Mouse (Mus musculus) thymus, postnatal 14 days (tissue): ENCODE results near the gene Arhgap24.
"Not testable (repeated sequence)": the region's sequence is repeated elsewhere in the genome, so short reads cannot be mapped to it uniquely, and the experiment has no call there.

ENCODE experiments used
- DNase-seq: peaks from one replicate; pipeline ENCODE4 v3.0.0; 2021

Gene Arhgap24

DNA sequence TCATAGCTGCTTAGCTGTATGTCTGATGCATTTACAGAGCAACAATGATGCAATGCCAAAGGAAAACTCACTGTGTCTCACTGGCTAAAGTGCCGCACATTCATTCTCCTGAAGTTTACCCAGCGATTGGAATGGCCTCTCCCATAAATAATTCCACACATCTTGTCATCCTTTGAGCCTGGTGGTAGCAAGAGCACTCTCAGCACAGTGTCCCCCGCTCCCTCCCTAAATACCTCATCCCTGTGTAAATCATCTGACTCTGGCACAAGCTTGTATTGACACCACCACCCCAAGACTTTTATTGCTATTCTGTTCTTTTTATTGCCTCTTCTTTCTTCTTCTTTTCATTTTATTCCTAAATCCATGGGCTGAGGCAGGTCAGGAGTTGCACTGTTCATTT lies 332.1 kb downstream of the Arhgap24 start:
- DNase-seq, result no peak

DNA sequence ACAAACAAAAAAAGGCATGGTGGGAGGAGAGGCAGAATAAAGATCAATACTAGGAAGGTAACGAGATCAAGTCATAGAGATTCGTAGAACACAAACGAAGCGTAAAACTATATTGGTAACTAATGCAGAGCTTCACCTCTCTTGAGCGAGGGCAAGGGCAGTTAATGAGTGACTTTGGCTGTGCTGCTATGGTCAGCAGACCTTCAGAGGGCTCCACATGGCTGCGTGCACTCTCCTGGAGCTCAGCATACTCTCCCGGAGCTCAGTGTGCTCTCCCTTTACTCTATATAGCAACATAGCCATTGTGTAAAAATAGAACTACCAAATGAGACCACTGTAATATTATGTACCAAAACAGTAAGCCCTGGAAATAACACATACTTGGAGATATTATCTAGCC lies 336.4 kb downstream of the Arhgap24 start:
- DNase-seq, result no peak

DNA sequence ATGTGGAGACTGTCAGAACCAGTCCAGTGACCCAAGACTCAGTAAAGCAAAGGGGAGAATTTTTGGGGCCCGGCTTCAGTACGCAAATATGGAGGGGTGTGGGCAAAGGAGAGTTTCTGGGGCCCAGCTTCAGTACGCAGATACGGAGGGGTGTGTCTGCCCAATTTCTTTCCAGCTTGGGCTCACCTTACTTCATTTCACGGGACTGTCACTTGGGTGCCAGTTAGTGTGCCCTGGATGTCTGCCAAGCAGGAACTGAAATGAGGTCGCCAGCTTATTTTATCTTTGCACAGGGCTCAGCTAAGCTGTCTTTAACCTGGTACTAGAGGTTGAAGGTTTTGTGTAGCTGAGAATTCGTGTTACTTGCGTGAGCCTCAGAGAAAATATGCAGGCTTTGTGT lies 344.3 kb downstream of the Arhgap24 start:
- DNase-seq, result no peak

DNA sequence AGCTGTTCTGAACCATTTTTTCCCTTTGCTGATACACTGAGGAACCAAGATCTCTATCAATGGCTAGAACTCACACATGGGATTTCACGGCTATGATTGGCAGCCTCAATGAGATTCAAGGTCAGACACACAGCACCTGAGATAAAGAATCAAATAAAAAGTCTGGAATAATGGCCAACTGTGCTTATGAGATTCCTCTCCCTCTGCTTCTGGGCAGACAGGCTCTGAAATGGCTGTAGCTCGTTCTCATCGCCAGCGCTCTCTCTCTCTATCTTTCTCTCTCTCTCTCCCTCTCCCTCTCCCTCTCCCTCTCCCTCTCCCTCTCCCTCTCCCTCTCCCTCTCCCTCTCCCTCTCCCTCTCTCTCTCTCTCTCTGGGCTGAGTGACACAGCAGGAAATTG lies 357.9 kb downstream of the Arhgap24 start:
- no peak for DNase-seq

DNA sequence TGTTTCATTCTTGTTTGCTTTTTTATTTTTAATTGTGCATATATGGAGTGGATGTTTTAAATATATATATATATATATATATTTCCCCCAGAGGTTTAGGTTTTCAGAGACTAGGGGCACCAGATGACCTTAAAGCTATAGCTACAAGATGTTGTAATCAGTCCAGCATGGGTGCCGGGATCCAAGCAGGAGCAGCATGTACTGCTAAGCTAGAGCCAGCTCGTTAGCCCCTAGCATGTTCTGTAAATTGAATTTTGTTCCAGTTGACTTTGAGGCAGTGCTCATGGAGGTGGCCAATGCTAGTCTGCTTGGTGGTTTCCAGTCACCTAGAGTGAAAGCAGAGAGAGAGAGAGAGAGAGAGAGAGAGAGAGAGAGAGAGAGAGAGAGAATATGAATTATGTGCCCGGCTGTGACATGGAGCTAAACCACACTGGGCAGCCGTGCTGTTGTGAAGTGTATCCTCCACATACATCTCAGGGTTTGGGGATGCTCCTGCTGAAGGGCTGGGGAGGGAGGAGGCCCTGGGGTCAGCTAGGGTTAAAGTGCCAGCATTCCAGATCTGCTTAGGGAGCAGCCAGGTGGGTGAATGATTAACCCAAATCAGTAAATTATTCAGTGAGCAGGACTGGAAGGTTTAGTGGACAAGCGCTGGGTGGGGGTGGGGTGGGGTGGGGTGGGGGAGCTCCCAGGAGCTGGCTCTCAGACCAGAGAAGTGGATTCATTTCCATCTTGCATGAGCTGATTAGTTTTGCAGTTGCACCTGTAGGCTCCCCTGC lies 362.9 kb downstream of the Arhgap24 start:
- DNase-seq, result no peak

GRCm38 (mm10) chr5:102844731-102845598 lies 363.8 kb downstream of the Arhgap24 start:
- DNase-seq, result peak; percentile 3

GRCm38 (mm10) chr5:102845800-102846199 lies 364.6 kb downstream of the Arhgap24 start:
- no peak for DNase-seq

DNA sequence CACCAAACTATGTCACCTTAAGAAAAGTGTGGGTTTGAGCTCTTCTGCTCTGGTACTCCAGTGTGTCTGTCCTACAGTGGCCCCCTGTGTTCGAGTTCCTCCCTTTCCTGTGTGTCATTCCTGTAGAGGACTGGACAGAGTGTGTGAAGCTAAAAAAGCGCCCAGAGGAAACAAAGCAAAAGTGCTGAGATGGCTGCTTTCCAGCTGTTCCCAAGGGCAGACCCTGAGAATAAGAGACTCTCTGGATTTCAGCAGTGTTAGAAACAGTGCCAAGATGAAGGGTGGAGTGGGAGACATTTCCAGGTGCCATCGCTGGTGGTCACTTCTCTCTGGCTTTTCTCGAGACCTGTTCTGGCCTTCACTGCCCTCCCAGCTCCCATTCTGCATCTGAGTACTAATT lies 366.7 kb downstream of the Arhgap24 start:
- DNase-seq, result no peak

- DNase-seq, result no peak
These were observed 370.6 kb downstream of the Arhgap24 start for GRCm38 (mm10) chr5:102851761-102852160.

GRCm38 (mm10) chr5:102853750-102854149 lies 372.6 kb downstream of the Arhgap24 start:
- no peak for DNase-seq

DNA sequence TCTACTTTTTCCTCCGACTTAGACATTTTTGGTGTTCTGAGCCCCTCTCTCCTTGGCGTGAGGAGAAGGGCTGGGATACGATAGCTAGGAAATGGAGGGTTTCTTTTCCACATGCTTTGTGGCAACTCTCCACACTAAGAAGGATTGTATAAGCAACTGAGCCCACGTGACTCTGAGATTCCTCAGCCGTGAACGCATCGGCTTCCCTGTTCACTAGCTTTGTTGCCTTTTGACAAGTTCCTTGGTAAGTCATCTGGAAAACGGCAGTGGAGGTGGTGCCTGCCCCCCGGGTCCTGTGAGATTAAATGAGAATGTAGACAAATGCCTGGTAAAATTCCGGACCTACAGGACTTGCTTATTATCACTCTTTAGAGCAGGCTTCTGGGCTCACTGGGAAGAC lies 374.6 kb downstream of the Arhgap24 start:
- no peak for DNase-seq

GRCm38 (mm10) chr5:102858047-102858446 lies 376.9 kb downstream of the Arhgap24 start:
- no peak for DNase-seq

DNA sequence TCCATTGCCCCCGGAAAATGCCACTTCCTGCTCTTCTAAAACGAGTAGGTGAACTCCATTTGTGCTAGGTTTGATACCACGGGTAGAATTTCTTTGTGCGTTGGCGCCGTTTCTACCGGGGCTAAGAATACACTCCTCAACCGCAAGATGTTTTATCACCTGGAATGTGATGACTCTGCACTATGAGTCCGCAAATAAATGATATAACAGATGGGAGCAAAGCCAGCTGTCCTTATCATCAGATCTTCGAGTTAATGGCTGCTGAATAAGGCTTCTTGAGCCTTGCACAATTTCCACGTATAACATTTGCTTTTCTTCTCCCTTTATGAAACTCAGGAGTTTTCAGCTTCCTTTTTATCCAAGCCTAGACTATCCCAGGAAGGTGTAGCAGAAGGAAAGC lies 378.6 kb downstream of the Arhgap24 start:
- DNase-seq, result no peak

DNA sequence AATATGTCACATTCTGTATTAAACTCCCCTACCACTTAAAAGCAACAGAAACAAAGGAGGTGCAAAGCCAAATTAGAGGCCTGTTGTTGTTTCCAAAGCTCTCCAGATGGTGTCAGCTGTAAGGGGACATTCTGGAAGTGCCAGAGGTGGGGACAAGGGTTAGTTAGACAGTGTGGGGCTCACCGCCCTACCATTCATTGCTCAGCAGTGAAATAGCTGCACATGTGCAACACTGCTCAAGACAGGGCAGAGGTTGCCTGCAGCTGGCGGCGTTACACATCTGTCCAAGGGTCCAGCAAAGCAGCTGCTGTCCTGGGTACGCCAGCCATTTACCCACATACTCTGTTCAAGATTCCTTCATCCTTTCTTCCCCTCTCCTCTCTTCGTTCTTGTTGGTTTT lies 387.0 kb downstream of the Arhgap24 start:
- no peak for DNase-seq

- not testable (repeated sequence) for DNase-seq
These were observed 391.8 kb downstream of the Arhgap24 start for GRCm38 (mm10) chr5:102872996-102873395.

DNA sequence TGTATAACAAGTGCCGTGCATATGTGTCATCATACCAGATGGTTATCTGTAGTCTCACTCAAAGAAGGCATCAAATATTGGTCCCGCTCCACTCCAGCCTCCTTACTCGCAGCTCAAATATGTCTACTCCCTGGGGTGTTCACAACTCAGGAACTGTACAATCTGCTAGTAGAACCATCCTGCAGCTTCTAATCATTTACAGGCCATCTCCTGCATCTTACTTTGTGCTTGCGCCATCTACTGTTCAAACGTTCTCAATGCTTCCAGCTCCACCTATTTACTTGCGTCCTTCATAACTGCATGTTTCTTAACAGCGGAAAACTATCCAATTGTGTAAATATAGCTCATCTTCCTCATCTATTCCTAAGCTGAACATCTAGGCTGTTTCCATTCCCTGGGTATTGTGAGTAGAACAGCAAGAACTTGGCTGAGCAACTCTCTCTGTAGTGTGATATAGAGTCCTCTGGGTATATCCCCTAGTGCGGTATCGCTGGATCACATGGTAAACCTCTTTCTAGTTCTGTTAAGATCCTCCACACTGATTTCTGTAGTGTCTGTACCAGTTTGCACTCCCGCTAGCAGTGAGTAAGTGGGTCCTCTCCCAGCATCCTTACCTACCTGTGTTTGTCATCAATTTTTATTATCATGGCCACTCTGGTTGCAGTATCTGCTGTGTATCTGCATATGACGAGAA lies 393.6 kb downstream of the Arhgap24 start:
- peak; percentile 19 for DNase-seq

GRCm38 (mm10) chr5:102875628-102876027 lies 394.4 kb downstream of the Arhgap24 start:
- DNase-seq, result no peak

DNA sequence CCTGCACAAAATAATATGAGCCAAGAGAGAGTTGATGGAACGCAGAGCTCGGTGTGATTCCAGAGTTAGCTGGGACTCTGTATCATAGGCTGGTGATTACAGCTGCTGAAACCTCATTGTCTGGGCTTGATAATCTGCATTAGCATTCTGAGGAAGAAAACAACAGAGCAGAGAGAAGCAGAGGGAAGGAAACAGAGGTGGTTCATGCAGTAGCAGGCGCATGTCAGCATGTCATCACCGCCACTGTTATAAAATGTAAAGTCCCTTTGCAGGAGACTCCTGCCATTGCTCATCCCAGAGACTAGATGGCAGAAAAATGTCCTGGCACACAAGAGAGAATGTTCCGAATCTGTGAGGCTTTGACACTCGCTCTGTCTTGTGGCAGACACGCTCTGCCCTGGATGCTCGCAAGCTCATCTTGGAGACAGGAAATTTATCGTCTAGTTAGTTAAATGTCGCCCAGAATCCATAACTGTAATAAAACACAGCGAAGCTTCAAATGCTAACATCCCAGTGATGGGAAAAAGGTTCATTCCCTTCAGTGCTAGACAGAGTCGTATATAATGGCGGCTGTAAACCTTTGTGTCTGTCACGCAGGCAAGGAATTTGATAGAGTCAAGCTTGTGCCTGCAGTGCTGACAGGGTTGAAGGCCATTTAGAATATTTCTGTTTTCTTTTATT lies 407.4 kb downstream of the Arhgap24 start:
- DNase-seq, result no peak

GRCm38 (mm10) chr5:102889163-102889488 lies 407.9 kb downstream of the Arhgap24 start:
- DNase-seq, result no peak

DNA sequence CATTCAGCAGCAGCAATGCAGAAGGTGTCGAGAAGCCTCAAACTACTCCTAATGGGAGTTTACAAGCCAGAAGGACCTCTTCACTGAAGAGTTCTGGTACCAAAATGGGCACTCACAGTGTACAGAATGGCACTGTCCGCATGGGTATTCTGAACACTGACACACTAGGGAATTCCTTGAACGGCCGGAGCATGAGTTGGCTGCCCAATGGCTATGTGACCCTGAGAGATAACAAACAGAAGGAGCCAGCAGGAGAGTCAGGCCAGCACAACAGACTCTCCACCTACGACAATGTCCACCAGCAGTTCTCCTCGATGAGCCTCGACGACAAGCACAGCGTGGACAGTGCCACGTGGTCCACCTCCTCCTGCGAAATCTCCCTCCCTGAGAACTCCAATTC lies 411.0 kb downstream of the Arhgap24 start:
- no peak for DNase-seq

GRCm38 (mm10) chr5:102898301-102898700 lies 417.1 kb downstream of the Arhgap24 start:
- DNase-seq, result no peak

DNA sequence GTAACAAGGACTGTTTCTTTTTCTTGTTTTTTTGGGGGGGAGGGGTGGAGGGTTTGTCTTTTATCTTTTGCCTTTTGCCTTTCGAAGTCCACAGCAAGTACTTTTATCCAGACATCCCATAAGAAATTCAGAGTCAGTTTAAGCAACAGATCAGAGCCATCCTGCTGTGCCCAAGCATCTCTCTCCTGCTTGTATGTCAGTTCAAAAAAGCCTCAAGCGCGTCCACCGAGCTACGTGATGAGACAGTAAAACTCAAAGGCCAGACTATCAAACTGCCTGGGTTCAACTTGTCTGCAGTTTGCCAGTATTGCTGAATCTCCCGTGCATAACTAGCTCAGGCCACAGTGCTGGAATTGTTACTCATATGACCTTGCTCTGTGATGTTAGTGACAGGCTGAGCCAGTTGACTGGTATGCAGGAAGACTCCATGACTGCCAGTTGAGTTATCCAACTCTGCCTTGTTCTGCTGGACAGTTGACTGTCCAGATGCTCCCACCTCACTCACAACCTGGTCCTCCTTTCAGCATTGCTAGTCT lies 418.6 kb downstream of the Arhgap24 start:
- no peak for DNase-seq

- DNase-seq, result no peak
These were observed 420.0 kb downstream of the Arhgap24 start for GRCm38 (mm10) chr5:102901176-102901575.
